Mouse (Mus musculus): ENCODE measurements around the gene Dlx4. TPM values are rescaled to one million over a fixed set of nuclear protein-coding genes. Genes with fewer than 3 reads are reported as not detected.

Dlx4 gene
- polyA plus RNA-seq, 1 experiment from 2014 or later, result 0.07 TPM

- 67% methylated on average over 2 of the region's 2 CpGs for WGBS (ENCODE audit: insufficient replicate concordance)
- Histone ChIP-seq H3K4me1 (replicated peaks) (no peaks in the 10 kb centered on the region), H3K27me3 (peaks cover 54% of the 10 kb centered on the region), H3K4me2 (no peak overlapping the region), H3K4me3 (replicated peaks) (no peak overlapping the region), H3K27ac (replicated peaks) (no peak overlapping the region), H3K9me3 (replicated peaks) (no peaks in the 10 kb centered on the region), H3K36me3 (replicated peaks) (no peaks in the 10 kb centered on the region), H3K9ac (no peak overlapping the region)
- no peak for ATAC-seq (ENCODE audit: insufficient read depth)
Observed at GRCm38 (mm10) chr11:95155511-95155910, 9.4 kb upstream of the Dlx4 start.

GRCm38 (mm10) chr11:95153681-95154080, 7.6 kb upstream of the Dlx4 start:
- 58% methylated on average over 5 of the region's 5 CpGs for WGBS (ENCODE audit: insufficient replicate concordance)
- Histone ChIP-seq H3K9ac (no peak overlapping the region), H3K36me3 (replicated peaks) (no peaks in the 10 kb centered on the region), H3K27ac (replicated peaks) (no peak overlapping the region), H3K9me3 (replicated peaks) (no peaks in the 10 kb centered on the region), H3K27me3 (peaks cover 72% of the 10 kb centered on the region), H3K4me1 (replicated peaks) (no peaks in the 10 kb centered on the region), H3K4me3 (replicated peaks) (no peak overlapping the region), H3K4me2 (no peak overlapping the region)
- no peak for ATAC-seq (ENCODE audit: insufficient read depth)

- no peak overlapping the region for H3K27ac ChIP-seq (replicated peaks)
- ATAC-seq (ENCODE audit: insufficient read depth), result no peak
- 25% methylated on average over 5 of the region's 5 CpGs for WGBS (ENCODE audit: insufficient replicate concordance)
- no peaks in the 10 kb centered on the region for H3K36me3 ChIP-seq (replicated peaks)
- H3K9ac ChIP-seq, result no peak overlapping the region
- no peak overlapping the region for H3K4me3 ChIP-seq (replicated peaks)
- H3K27me3 ChIP-seq, result peaks cover 77% of the 10 kb centered on the region
- no peak overlapping the region for H3K4me2 ChIP-seq
- no peaks in the 10 kb centered on the region for H3K4me1 ChIP-seq (replicated peaks)
- no peaks in the 10 kb centered on the region for H3K9me3 ChIP-seq (replicated peaks)
Observed at GRCm38 (mm10) chr11:95153116-95153515, 7.1 kb upstream of the Dlx4 start.

GRCm38 (mm10) chr11:95150269-95151049, 4.4 kb upstream of the Dlx4 start:
- H3K27me3 ChIP-seq, result peaks cover 93% of the 10 kb centered on the region
- ATAC-seq (ENCODE audit: insufficient read depth), result no peak
- 2% methylated on average over 33 of the region's 33 CpGs for WGBS (ENCODE audit: insufficient replicate concordance)

GRCm38 (mm10) chr11:95149462-95150268, 3.6 kb upstream of the Dlx4 start:
- Histone ChIP-seq H3K4me3 (replicated peaks) (no peak overlapping the region), H3K4me1 (replicated peaks) (peaks cover 12% of the 10 kb centered on the region; the same call in 1 of the 2 replicates), H3K27ac (replicated peaks) (no peak overlapping the region), H3K27me3 (peaks cover 93% of the 10 kb centered on the region), H3K9me3 (replicated peaks) (no peaks in the 10 kb centered on the region), H3K4me2 (no peak overlapping the region), H3K36me3 (replicated peaks) (no peaks in the 10 kb centered on the region), H3K9ac (no peak overlapping the region)
- WGBS (ENCODE audit: insufficient replicate concordance), result 2% methylated on average over 27 of the region's 27 CpGs
- no peak for ATAC-seq (ENCODE audit: insufficient read depth)

More at GRCm38 (mm10) chr11:95150269-95151049, 4.4 kb upstream of the Dlx4 start:
- no peaks in the 10 kb centered on the region for H3K9me3 ChIP-seq (replicated peaks)
- peaks cover 7% of the 10 kb centered on the region; the same call in 1 of the 2 replicates for H3K4me1 ChIP-seq (replicated peaks)
- no peak overlapping the region for H3K27ac ChIP-seq (replicated peaks)
- H3K4me3 ChIP-seq (replicated peaks), result no peak overlapping the region
- H3K4me2 ChIP-seq, result no peak overlapping the region
- H3K36me3 ChIP-seq (replicated peaks), result no peaks in the 10 kb centered on the region
- H3K9ac ChIP-seq, result no peak overlapping the region

- H3K9me3 ChIP-seq (replicated peaks), result no peaks in the 10 kb centered on the region
- H3K27ac ChIP-seq (replicated peaks), result no peak overlapping the region
- peaks cover 97% of the 10 kb centered on the region for H3K27me3 ChIP-seq
- WGBS (ENCODE audit: insufficient replicate concordance), result 4% methylated on average over 9 of the region's 9 CpGs
- ATAC-seq (ENCODE audit: insufficient read depth), result no peak
- no peak overlapping the region for H3K4me3 ChIP-seq (replicated peaks)
- no peak overlapping the region for H3K9ac ChIP-seq
- H3K4me2 ChIP-seq, result no peak overlapping the region
- H3K4me1 ChIP-seq (replicated peaks), result peaks cover 12% of the 10 kb centered on the region; the same call in 1 of the 2 replicates
- no peaks in the 10 kb centered on the region for H3K36me3 ChIP-seq (replicated peaks)
Observed at GRCm38 (mm10) chr11:95148754-95149153, 2.7 kb upstream of the Dlx4 start.

GRCm38 (mm10) chr11:95144946-95145483, 1.0 kb downstream of the Dlx4 start:
- H3K4me1 ChIP-seq (replicated peaks), result peaks cover 18% of the 10 kb centered on the region
- H3K27me3 ChIP-seq, result peaks cover 100% of the 10 kb centered on the region
- peak overlapping the region; percentile 69 for H3K4me2 ChIP-seq
- H3K36me3 ChIP-seq (replicated peaks), result no peaks in the 10 kb centered on the region
- WGBS (ENCODE audit: insufficient replicate concordance), result 3% methylated on average over 34 of the region's 34 CpGs
- no peak overlapping the region for H3K27ac ChIP-seq (replicated peaks)
- no peaks in the 10 kb centered on the region for H3K9me3 ChIP-seq (replicated peaks)
- no peak overlapping the region for H3K9ac ChIP-seq
- no peak for ATAC-seq (ENCODE audit: insufficient read depth)
- peak overlapping the region; percentile 49 for H3K4me3 ChIP-seq (replicated peaks)

GRCm38 (mm10) chr11:95144091-95144945, 1.7 kb downstream of the Dlx4 start:
- Histone ChIP-seq H3K4me1 (replicated peaks) (peaks cover 18% of the 10 kb centered on the region), H3K4me3 (replicated peaks) (peak overlapping the region; percentile 49), H3K9me3 (replicated peaks) (no peaks in the 10 kb centered on the region), H3K9ac (no peak overlapping the region), H3K27me3 (peaks cover 100% of the 10 kb centered on the region), H3K36me3 (replicated peaks) (no peaks in the 10 kb centered on the region), H3K27ac (replicated peaks) (no peak overlapping the region), H3K4me2 (peak overlapping the region; percentile 69)
- ATAC-seq (ENCODE audit: insufficient read depth), result no peak
- WGBS (ENCODE audit: insufficient replicate concordance), result 10% methylated on average over 9 of the region's 9 CpGs

GRCm38 (mm10) chr11:95143663-95144062, 2.4 kb downstream of the Dlx4 start:
- Histone ChIP-seq H3K9ac (no peak overlapping the region), H3K9me3 (replicated peaks) (no peaks in the 10 kb centered on the region), H3K4me1 (replicated peaks) (peaks cover 18% of the 10 kb centered on the region), H3K4me3 (replicated peaks) (no peak overlapping the region), H3K27ac (replicated peaks) (no peak overlapping the region), H3K4me2 (no peak overlapping the region), H3K27me3 (peaks cover 100% of the 10 kb centered on the region), H3K36me3 (replicated peaks) (no peaks in the 10 kb centered on the region)
- no peak for ATAC-seq (ENCODE audit: insufficient read depth)
- WGBS (ENCODE audit: insufficient replicate concordance), result 5% methylated on average over 4 of the region's 4 CpGs

GRCm38 (mm10) chr11:95142980-95143575, 3.0 kb downstream of the Dlx4 start:
- Histone ChIP-seq H3K4me3 (replicated peaks) (no peak overlapping the region; the same call in 1 of the 2 replicates), H3K4me1 (replicated peaks) (peaks cover 18% of the 10 kb centered on the region), H3K27me3 (peaks cover 100% of the 10 kb centered on the region), H3K4me2 (peak overlapping the region; percentile 29), H3K27ac (replicated peaks) (no peak overlapping the region), H3K36me3 (replicated peaks) (no peaks in the 10 kb centered on the region), H3K9ac (no peak overlapping the region), H3K9me3 (replicated peaks) (no peaks in the 10 kb centered on the region)
- no peak for ATAC-seq (ENCODE audit: insufficient read depth)
- 3% methylated on average over 39 of the region's 39 CpGs for WGBS (ENCODE audit: insufficient replicate concordance)

All from liver, embryonic 15.5 days (tissue).